Mouse (Mus musculus) E14TG2a.4 (cell line): ENCODE data around the gene Zic4.

ENCODE experiments used
- CTCF ChIP-seq: conservative IDR thresholded peaks from 2 replicates; pipeline ENCODE4 v1.5.1; 2014; ENCODE audit warnings: low read length
- POU5F1 ChIP-seq: IDR thresholded peaks from 2 replicates; pipeline ENCODE4 v1.6.1; 2014; ENCODE audit warnings: low read length, borderline replicate concordance

- TF ChIP-seq CTCF (no peak), POU5F1 (no peak)
Observed at GRCm38 (mm10) chr9:91371011-91371410, 8.8 kb downstream of the Zic4 start.
